Mouse (Mus musculus): ENCODE data around the gene Gp1bb.

Gene Gp1bb

DNA sequence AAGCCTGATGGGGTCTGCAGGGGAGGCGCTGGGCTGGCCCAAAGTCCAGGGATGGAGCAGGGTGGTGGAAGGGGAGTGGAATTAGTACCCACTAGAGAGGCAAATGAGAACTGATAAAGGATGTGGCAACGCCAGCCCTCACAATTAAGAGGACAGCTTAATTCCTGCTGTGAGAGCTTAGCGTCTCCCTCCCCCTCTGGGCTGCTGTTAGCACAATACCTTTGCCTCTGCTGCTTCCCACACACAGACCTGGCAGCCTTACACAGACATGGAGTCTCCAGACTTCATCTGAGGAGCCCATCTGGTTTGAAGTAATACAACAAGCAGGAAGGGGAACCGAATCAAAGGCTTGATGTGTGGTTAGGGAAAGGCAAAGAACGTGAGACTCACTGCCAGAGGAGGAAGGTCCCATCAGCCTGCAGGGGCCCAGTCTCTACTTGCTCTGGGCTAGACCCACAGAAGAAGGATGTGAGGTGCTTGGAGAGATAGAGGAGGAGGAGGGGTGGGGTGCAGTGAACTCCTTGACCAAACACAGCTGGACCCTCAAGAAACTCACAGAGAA, 44.5 kb downstream of the Gp1bb start:
- no peak for DNase-seq

DNA sequence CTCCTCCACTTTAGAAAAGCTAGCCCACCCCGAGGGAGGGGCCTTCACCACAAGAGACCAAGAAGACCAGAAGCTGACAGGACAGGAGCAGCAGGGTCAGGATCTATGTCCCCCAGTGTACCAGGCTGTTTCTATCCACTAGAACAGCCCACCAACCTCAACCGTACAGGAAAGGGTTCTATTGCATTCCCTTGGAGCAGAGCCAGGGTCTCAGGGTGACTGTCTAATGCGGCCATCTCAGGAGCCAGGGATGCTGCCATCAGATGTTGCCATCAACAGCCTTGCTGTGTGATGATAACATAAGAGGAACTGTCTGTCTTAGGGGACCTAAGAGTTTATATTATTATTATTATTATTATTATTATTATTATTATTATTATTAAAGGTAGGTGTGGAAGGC, 45.1 kb downstream of the Gp1bb start:
- DNase-seq = no peak

GRCm38 (mm10) chr16:18574196-18574595, 48.0 kb downstream of the Gp1bb start:
- DNase-seq = no peak

All from right cerebral cortex, postnatal 4 days (tissue).